Mouse (Mus musculus): ENCODE data around the gene Uimc1.
"Not testable (repeated sequence)": the region's sequence is repeated elsewhere in the genome, so short reads cannot be mapped to it uniquely, and the experiment has no call there.

Uimc1 gene

GRCm38 (mm10) chr13:55099726-55100478 lies at the start of gene Uimc1:
Gene Uimc1, minus strand, starts transcription at chr13:55100300.
- DNase-seq: peak; percentile 74 to 80

GRCm38 (mm10) chr13:55140271-55140670 lies 40.2 kb upstream of the Uimc1 start:
- no peak for DNase-seq

- no peak for DNase-seq
Observed at GRCm38 (mm10) chr13:55135382-55135781, 35.3 kb upstream of the Uimc1 start.

GRCm38 (mm10) chr13:55133448-55133847 lies 33.3 kb upstream of the Uimc1 start, which contains the start of gene Gm17617:
Gene Gm17617, minus strand, starts transcription at chr13:55133548.
- no peak for DNase-seq

- DNase-seq: no peak
Observed at GRCm38 (mm10) chr13:55124903-55125302, 24.8 kb upstream of the Uimc1 start.

- DNase-seq: no peak
Observed at GRCm38 (mm10) chr13:55114375-55114774, 14.3 kb upstream of the Uimc1 start.

GRCm38 (mm10) chr13:55107694-55108093 lies 7.6 kb upstream of the Uimc1 start:
- DNase-seq: no peak

- no peak for DNase-seq
Observed at GRCm38 (mm10) chr13:55107116-55107515, 7.0 kb upstream of the Uimc1 start.

GRCm38 (mm10) chr13:55105953-55106691 lies 6.0 kb upstream of the Uimc1 start:
- DNase-seq: no peak

- DNase-seq: peak; percentile 91 to 94
Observed at GRCm38 (mm10) chr13:55105045-55105952, 5.2 kb upstream of the Uimc1 start, which contains the start of gene Zfp346. Gene Zfp346, plus strand, starts transcription at chr13:55105311.

GRCm38 (mm10) chr13:55103351-55103750 lies 3.3 kb upstream of the Uimc1 start:
- no peak for DNase-seq

- DNase-seq: no peak
Observed at GRCm38 (mm10) chr13:55102366-55102765, 2.3 kb upstream of the Uimc1 start.

- DNase-seq: no peak
Observed at GRCm38 (mm10) chr13:55101627-55102026, 1.5 kb upstream of the Uimc1 start.

- DNase-seq: peak in 1 of 2 experiments; percentile 38
Observed at GRCm38 (mm10) chr13:55099066-55099725, 904 bp downstream of the Uimc1 start.

GRCm38 (mm10) chr13:55097841-55098240 lies 2.3 kb downstream of the Uimc1 start:
- DNase-seq: not testable (repeated sequence)

GRCm38 (mm10) chr13:55092588-55092987 lies 7.5 kb downstream of the Uimc1 start:
- no peak for DNase-seq

- DNase-seq: no peak
Observed at GRCm38 (mm10) chr13:55075597-55075996, 24.5 kb downstream of the Uimc1 start.

- DNase-seq: no peak
Observed at GRCm38 (mm10) chr13:55071322-55071721, 28.8 kb downstream of the Uimc1 start.

GRCm38 (mm10) chr13:55069719-55070118 lies 30.4 kb downstream of the Uimc1 start:
- no peak for DNase-seq

GRCm38 (mm10) chr13:55063276-55063675 lies 36.8 kb downstream of the Uimc1 start:
- DNase-seq: no peak

GRCm38 (mm10) chr13:55058042-55058441 lies 42.1 kb downstream of the Uimc1 start:
- DNase-seq: no peak

- no peak for DNase-seq
Observed at GRCm38 (mm10) chr13:55047706-55048105, 52.4 kb downstream of the Uimc1 start.

Measured in thymus, adult 18-20 months (tissue).